Mouse (Mus musculus): Measurements from ENCODE around the gene March6.
A peak's percentile ranks its signal among the peaks of the same experiment; 100 is the strongest.

March6 gene

DNA sequence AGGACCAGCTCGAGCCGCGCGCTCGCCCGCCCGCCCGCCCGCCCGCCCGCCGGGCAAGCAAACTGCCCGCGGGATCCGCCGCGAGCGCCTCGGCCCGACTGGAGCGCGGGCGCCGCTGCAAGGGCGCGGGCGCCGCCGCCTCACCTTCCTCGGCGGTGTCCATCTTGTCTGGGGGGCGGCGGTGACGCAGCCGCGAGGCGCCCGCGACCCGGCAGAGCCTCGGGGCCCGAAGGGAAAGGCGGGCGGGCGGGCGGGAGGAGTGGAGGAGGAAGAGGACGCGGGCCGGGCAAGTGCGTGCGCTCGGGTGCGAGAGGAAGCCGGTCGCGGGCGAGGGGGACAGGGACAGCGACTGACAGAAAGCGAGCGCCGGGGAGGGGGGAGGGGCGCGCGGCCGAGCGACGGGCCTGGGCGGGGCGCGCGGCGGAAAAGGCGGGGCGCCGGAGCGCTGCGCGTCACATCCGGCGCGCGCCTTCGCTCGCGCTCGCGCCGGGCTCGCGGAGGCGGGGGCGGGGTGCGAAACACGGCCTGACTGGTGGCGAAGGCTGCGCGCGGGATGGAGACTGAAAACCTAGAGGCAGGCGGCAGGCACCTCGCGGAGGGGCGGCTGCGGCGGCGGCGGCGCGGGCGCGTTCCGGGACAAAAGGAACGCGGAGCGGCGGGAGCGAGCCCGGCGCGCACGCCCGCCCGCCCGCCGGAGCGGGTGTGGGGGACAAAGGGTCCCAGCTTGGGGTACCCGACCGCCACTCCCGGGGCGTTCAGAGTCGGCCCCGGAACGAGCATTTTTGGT lies at the start of gene March6:
TSS of gene March6 (minus strand) at position 395 of the 787 bp plus-strand sequence.
- peak; percentile 93 for DNase-seq (ENCODE audit: low spot score)

DNA sequence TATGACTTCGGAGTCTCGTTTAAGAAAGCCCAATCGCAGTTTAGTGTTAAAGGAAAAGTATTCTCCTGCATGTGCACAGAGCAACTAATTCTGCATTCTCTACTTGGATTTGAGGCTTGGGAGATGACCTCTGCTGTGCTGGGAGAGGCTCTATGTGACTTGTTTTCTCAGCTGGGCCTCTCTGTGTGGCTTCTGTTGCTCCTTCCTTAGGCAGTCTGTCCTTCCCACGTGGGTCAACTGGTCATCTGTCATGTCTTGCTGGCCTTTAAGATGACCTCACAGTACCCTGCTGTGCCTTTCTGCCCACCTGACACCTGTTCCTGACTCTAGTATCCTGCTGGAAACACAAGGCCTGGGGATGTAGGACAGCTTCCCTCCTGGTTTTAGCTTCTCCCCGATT lies 45.2 kb upstream of the March6 start:
- DNase-seq (ENCODE audit: low spot score), result no peak

GRCm38 (mm10) chr15:31573692-31574091 lies 42.8 kb upstream of the March6 start:
- no peak for DNase-seq (ENCODE audit: low spot score)

DNA sequence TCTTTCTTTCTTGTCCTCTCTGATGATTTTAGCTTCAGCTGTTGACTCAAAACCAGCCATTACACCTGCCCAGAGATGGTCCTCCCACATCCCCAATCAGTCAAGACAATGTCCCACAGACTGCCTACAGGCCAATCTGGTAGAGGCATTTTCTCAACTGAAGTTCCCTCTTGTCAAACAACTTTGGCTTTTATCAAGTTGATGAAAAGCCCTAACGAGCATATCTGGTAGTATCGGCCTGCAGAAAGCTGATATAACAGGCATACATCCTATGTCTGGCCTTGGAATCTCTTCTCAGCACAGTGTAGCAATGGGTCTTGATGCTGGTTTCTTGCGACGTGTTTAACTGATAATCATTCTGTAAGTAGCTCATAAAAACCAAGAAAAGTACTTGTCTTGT lies 42.4 kb upstream of the March6 start:
- no peak for DNase-seq (ENCODE audit: low spot score)

DNA sequence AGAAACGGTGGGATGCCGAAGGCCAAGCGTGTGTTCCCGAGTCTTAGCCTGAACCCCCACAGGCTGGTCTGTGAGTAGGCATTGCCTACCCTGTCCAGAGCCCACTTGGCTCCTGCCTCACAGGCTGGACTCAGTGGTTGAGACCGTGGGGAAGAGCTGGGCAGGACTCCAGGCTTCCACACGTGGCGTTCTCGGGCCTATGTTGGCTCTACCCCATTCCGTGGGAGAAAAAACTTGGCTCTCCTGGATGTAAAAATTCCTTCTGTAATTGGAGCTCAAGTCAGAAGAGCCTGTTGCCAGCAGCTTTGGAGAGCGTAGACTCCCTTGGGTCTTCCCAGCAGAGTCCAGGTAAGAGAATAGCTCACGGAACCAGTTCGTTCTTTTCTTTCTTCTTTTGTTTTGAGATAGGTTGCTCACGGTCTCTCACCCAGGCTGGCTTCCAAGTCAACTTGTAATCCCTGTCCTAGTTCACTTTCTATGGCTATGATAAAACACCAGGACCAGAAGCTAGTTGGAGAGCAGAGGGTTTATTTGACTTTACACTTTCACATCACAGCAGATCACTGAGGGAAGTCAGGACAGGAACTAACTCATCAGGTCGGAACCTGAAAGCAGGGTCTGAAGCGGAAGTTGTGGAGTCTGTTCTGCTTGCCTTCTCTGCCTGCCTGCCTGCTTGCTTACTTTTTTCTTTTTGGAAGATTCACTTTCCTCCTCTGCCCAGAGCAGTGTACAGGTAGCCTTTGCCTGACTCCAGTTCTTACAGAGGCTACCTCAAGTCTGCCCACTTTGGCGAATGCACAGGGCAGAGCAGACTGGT lies 41.3 kb upstream of the March6 start:
- no peak for DNase-seq (ENCODE audit: low spot score)

- DNase-seq (ENCODE audit: low spot score), result no peak
Observed at GRCm38 (mm10) chr15:31570959-31571358, 40.1 kb upstream of the March6 start.

GRCm38 (mm10) chr15:31569325-31570022 lies 38.6 kb upstream of the March6 start:
- no peak for DNase-seq (ENCODE audit: low spot score)

- DNase-seq (ENCODE audit: low spot score), result no peak
Observed at GRCm38 (mm10) chr15:31568581-31568996, 37.7 kb upstream of the March6 start.

DNA sequence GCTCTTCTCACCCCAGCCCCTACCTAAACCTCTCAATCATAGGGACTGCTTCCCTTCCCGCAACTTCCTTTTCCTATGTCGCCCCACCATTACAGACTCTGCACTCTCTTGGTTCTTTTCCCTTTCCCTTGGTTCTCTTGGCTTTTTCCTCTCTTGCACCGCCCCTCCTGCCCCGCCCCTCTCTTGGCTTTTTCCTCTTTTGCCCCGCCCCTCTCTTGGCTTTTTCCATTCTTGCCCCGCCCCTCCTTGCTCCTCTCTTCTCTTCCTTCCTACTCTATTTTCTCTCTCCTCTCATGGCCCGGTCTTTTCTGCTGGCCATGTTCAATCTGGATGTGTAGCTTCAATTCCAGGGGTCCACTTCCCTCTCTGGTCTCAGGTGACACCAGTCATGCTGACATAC lies 36.6 kb upstream of the March6 start:
- DNase-seq (ENCODE audit: low spot score), result no peak

DNA sequence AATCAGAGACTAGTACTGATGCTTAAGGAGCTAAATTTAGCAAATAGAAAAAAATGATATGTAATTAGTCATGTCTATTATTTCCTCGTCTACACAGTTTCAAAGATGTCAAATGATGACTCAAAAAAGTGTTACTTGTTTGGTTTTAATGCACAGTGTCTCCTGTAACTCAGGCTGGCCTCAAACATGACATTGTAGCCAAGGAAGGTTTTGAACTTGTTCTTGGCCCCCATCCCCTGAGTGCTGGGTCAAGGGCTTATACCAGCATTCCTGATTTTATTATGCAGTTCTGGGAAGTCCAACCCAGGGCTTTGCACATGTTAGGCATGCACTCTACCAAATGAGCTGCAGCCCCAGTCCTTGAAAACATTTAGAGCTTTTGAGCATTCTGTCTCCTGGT lies 34.9 kb upstream of the March6 start:
- DNase-seq (ENCODE audit: low spot score), result no peak

DNA sequence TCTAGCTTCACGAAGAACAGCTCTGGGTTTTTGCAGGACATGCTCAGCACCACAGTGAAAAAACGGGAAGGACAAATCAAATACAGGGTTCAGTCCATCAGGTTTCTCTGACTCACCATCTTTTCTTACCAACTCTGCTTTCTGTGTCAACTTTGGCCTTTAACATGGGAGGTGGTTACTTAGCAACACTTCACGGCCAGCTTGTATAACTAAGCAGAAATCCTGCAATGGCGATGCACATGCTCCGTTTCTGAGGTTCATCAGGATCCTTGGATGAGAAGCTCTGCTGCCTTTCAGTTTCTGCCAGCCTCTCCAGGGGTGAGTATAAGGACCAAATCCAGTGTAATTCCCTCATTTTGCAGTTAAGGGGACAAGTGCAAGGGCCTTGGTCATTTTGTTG lies 34.3 kb upstream of the March6 start, which contains the start of gene Cmbl:
TSS of gene Cmbl (plus strand) at position 206 of the 400 bp plus-strand sequence.
- peak; percentile 21 for DNase-seq (ENCODE audit: low spot score)

- DNase-seq (ENCODE audit: low spot score), result no peak
Observed at GRCm38 (mm10) chr15:31563577-31564546, 33.0 kb upstream of the March6 start.

DNA sequence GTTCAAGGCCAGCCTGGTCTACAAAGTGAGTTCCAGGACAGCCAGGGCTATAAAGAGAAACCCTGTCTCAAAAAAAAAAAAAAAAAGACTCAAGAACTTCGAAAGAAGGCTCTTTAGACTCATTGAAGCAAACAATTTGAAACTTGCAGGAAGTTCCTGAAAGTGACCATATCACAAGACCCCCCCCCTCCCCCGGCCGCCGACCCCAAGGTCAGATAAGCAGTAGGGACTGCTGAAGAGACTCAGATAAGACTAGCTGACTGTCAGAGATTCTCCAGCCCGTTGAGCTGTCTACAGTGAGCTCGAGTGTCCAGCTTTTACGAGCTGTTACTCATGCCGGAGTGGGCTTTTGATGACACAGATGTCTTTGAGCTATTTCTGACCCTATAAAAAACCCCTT lies 32.0 kb upstream of the March6 start:
- DNase-seq (ENCODE audit: low spot score), result no peak

- DNase-seq (ENCODE audit: low spot score), result no peak
Observed at GRCm38 (mm10) chr15:31561976-31562375, 31.1 kb upstream of the March6 start.

GRCm38 (mm10) chr15:31561390-31561789 lies 30.5 kb upstream of the March6 start:
- no peak for DNase-seq (ENCODE audit: low spot score)

DNA sequence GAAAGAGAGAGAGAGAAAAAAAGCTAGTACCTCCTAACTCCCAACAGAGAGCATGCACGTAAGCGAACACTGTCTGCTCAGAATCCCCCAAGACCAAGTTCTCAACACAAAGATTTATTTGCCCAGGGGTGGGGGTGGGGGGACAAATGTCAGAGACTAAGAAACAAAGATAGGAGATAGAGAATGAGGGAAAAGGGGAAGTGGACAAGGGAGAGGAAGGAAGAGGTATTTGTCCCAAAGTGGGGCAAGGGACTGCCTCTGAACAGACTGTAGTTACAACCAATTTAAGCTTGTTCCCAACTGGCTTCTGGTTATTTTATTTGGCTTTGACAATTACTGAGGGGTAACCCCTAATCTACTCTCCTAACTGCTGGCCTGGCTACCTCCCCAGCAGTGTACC lies 24.0 kb upstream of the March6 start:
- DNase-seq (ENCODE audit: low spot score), result no peak

DNA sequence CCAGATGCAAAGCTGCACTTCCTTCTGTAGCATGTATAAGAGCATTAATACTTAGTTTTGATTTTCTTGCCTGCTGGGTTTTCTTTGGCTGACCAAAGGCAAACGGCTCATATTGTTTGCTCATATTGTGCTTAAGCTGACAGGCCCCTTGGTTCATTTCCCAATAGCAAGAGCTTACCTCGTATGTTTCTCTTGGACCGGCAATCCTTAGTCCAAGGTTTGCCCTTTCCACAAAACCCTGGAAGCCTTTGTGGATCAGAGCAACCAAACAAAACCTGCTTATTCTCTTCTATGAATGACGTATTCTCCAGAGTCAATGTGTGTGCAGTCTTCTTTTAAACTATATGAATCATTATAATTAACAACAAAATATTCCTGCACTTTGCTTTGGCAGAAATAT lies 19.5 kb upstream of the March6 start:
- no peak for DNase-seq (ENCODE audit: low spot score)

GRCm38 (mm10) chr15:31547421-31547820 lies 16.6 kb upstream of the March6 start:
- no peak for DNase-seq (ENCODE audit: low spot score)

DNA sequence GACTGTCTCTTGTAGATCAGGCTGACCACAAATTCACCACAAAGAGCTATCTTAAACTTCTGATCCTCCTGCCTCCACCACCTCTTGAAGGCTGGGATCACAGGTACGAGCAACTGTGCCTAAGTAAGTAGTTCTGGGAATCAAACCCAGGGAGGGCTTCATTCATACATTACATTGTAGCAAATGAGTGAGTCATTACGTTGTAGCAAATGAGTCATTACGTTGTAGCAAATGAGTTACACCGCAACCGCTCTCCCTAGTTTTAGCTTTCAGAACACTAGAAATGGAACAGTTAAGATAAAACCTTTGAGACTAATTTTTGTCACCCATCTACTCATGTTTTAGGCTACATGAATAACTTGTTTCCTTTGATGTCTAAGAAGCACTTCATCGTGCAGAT lies 15.4 kb upstream of the March6 start:
- DNase-seq (ENCODE audit: low spot score), result no peak

DNA sequence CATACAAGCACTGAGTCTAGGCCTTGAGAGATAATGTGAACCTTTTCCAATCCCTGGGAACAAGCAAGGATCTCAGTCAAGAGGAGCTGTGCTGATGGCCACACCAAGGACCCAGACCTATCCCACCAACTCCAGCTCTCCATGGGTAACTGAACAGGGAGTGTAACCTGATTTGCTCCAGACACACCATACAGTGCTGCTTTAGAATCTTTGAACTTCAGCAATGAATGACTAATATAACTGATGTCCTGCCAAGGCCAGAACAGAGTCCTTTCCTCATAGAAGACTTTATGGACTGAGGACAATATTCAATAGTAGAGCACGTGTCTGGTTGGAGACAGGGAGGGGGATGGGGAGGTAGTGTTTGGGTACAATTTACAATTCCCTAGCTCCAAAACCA lies 14.2 kb upstream of the March6 start:
- DNase-seq (ENCODE audit: low spot score), result no peak

DNA sequence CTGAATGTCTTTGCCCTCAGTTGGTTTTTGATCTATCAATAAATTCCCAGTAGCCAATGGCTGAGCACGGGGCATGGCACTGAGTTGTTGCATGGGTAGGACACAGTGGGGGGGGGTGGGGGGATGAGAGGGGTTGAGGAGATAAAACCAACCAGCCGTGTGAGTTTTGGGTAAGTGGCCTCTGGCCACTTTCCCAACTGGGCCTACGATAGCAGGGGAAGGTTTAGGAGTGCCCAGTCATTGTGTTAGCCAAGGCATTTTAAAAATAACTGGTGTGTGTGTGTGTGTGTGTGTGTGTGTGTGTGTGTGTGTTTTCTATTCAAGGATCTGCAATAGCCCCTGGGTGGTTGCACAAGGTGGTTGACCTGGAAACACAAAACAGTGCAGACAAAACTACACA lies 12.4 kb upstream of the March6 start:
- no peak for DNase-seq (ENCODE audit: low spot score)

Data from layer of hippocampus, adult 11-12 months (tissue).